Mouse (Mus musculus): ENCODE measurements around the gene Arhgap19. TPM values are rescaled to one million over a fixed set of nuclear protein-coding genes. Genes with fewer than 3 reads are reported as not detected.

Arhgap19 gene
- polyA plus RNA-seq, 1 experiment from 2014 or later: 31.5 TPM

GRCm38 (mm10) chr19:41835816-41836215 lies 34.0 kb upstream of the Arhgap19 start:
- DNase-seq (ENCODE audit: low spot score): peak; percentile 38

GRCm38 (mm10) chr19:41835407-41835806 lies 33.6 kb upstream of the Arhgap19 start:
- H3K36me3 ChIP-seq (ENCODE audit: control insufficient read depth, insufficient read depth, low read length): no peaks in the 10 kb centered on the region
- 57% methylated on average over 6 of the region's 6 CpGs for WGBS
- ATAC-seq (ENCODE audit: low FRiP score): no peak
- no peak overlapping the region for H3K9ac ChIP-seq (ENCODE audit: low read depth, low read length)
- H3K27ac ChIP-seq (ENCODE audit: low read depth, low read length): no peak overlapping the region
- H3K27me3 ChIP-seq (ENCODE audit: control insufficient read depth, insufficient read depth, low read length): peaks cover 7% of the 10 kb centered on the region
- H3K9me3 ChIP-seq (ENCODE audit: control insufficient read depth, low read length): no peaks in the 10 kb centered on the region
- no peak overlapping the region for H3K4me3 ChIP-seq (ENCODE audit: low read depth, low read length)
- no peak for DNase-seq (ENCODE audit: low spot score)
- peaks cover 9% of the 10 kb centered on the region; the same call in 1 of the 2 replicates for H3K4me1 ChIP-seq (replicated peaks; ENCODE audit: control insufficient read depth, insufficient read depth, low read length)
- no peak overlapping the region for H3K4me2 ChIP-seq (replicated peaks; ENCODE audit: low read depth, low read length)

More at GRCm38 (mm10) chr19:41835816-41836215, 34.0 kb upstream of the Arhgap19 start:
- H3K4me2 ChIP-seq (replicated peaks; ENCODE audit: low read depth, low read length): peak overlapping the region; percentile 25; the same call in 1 of the 2 replicates
- no peak overlapping the region for H3K4me3 ChIP-seq (ENCODE audit: low read depth, low read length)
- no peaks in the 10 kb centered on the region for H3K36me3 ChIP-seq (ENCODE audit: control insufficient read depth, insufficient read depth, low read length)
- peak; percentile 66 for ATAC-seq (ENCODE audit: low FRiP score)
- H3K9me3 ChIP-seq (ENCODE audit: control insufficient read depth, low read length): no peaks in the 10 kb centered on the region
- whole genome bisulfite sequencing: 3% methylated on average over 6 of the region's 6 CpGs
- no peak overlapping the region for H3K9ac ChIP-seq (ENCODE audit: low read depth, low read length)
- H3K27me3 ChIP-seq (ENCODE audit: control insufficient read depth, insufficient read depth, low read length): peaks cover 6% of the 10 kb centered on the region
- no peak overlapping the region for H3K27ac ChIP-seq (ENCODE audit: low read depth, low read length)
- H3K4me1 ChIP-seq (replicated peaks; ENCODE audit: control insufficient read depth, insufficient read depth, low read length): peaks cover 9% of the 10 kb centered on the region; the same call in 1 of the 2 replicates

DNA sequence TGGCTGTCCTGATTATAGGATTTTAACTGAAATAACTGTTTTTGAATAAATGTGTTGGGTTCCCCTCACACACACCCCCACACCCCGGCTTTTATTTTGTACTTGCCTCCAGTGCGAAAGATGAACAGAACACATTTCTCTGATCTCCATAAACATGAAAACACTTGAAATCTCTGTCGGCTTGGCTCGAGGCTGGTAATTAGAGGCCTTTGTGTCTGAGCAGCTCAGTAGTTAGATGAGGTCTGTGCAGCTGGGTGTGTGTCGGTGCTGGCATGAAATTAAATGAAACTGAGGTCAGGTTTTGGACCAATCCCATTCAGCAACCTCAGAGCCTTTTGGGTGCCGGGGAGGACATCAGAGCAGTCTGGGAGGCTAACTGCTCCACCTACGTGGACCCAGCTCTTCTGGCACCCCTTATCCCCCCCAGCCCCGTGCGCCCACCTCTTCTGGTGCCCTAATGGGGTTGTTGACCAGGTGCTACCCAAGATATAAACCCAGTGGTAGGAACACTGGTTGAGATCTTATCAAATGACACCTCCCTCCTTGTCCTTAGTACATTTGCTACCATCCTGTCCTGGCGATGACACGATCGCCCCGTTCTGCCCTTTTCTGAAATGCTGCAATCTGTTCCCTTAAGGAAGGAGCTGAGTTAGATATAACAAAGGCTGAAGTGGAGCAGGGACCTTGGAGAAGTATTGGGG lies 30.8 kb upstream of the Arhgap19 start:
- no peak for DNase-seq (ENCODE audit: low spot score)
- WGBS: 70% methylated on average over 13 of the region's 13 CpGs
- ATAC-seq (ENCODE audit: low FRiP score): no peak
- Histone ChIP-seq H3K4me1 (replicated peaks; ENCODE audit: control insufficient read depth, insufficient read depth, low read length) (peaks cover 9% of the 10 kb centered on the region; the same call in 1 of the 2 replicates), H3K4me2 (replicated peaks; ENCODE audit: low read depth, low read length) (peak overlapping the region; percentile 99; the same call in 1 of the 2 replicates), H3K9ac (ENCODE audit: low read depth, low read length) (no peak overlapping the region), H3K9me3 (ENCODE audit: control insufficient read depth, low read length) (no peaks in the 10 kb centered on the region), H3K27me3 (ENCODE audit: control insufficient read depth, insufficient read depth, low read length) (peaks cover 7% of the 10 kb centered on the region), H3K36me3 (ENCODE audit: control insufficient read depth, insufficient read depth, low read length) (no peaks in the 10 kb centered on the region), H3K4me3 (ENCODE audit: low read depth, low read length) (0 out of 2 replicates have a peak overlapping the region, but pooled peaks have one; percentile 72), H3K27ac (ENCODE audit: low read depth, low read length) (no peak overlapping the region)

DNA sequence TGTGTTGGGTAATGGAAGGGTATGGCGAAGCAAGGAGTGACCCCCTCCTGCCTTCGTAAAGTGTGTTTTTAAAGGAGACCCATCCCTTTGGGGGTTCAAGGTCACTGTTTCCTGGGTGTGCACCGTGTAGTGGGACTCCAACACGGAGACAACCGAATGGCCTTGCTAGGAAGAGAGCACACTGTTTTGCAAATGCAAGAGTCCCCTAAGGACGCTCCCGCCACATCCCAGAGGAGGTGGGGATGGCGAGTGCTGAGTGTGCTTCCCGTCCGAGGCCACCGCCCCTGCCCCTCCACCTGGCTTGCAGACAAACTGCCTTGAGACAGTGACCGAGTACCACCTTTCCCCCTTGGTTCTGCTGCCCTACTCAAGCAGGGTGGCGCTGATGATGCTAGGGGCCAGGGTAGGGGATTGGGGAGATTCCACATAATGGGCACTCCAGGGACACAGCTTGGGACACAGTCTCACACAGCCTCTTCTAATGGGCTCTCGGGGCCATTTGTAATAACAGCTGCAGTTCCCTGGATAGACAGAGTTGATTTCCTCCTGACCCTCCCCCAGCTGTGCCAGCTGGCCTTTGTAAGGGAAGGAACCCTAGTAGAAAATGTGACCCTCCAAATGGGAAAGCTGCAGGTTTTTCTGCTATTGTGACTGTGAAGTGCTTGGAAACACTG lies 30.0 kb upstream of the Arhgap19 start:
- Histone ChIP-seq H3K9me3 (ENCODE audit: control insufficient read depth, low read length) (no peaks in the 10 kb centered on the region), H3K4me1 (replicated peaks; ENCODE audit: control insufficient read depth, insufficient read depth, low read length) (peaks cover 9% of the 10 kb centered on the region; the same call in 1 of the 2 replicates), H3K4me2 (replicated peaks; ENCODE audit: low read depth, low read length) (peak overlapping the region; percentile 99), H3K27ac (ENCODE audit: low read depth, low read length) (peak overlapping the region; percentile 30), H3K36me3 (ENCODE audit: control insufficient read depth, insufficient read depth, low read length) (no peaks in the 10 kb centered on the region), H3K4me3 (ENCODE audit: low read depth, low read length) (peak overlapping the region; percentile 72), H3K9ac (ENCODE audit: low read depth, low read length) (peak overlapping the region; percentile 34), H3K27me3 (ENCODE audit: control insufficient read depth, insufficient read depth, low read length) (peaks cover 7% of the 10 kb centered on the region)
- ATAC-seq (ENCODE audit: low FRiP score): no peak
- peak; percentile 48 for DNase-seq (ENCODE audit: low spot score)
- 4% methylated on average over 14 of the region's 14 CpGs for WGBS

DNA sequence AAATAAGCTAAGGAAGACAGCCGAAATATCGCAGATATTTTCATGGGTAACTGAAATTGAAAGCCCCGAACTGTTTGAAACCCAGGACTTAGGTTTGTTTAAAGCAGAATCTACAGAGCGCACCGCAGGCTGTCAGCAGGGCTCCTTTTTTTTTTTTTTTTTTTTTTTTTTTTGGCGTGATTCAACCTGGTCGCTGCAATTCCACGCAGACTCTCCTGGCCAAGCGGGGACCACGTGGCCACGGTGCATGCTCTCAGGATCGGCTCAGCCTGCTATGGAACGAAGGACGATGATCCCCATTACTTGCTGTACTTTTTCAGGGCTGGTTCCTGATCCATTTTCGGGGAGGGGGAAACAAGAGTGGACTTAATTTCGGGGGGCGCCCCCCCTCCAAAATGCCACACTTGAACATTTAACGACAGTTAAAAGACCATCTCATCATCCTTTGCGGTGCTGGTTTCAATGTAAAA lies 29.3 kb upstream of the Arhgap19 start:
- DNase-seq (ENCODE audit: low spot score) (peak; percentile 43), ATAC-seq (ENCODE audit: low FRiP score) (no peak)
- peak overlapping the region; percentile 72 for H3K4me3 ChIP-seq (ENCODE audit: low read depth, low read length)
- H3K9me3 ChIP-seq (ENCODE audit: control insufficient read depth, low read length): no peaks in the 10 kb centered on the region
- no peaks in the 10 kb centered on the region for H3K36me3 ChIP-seq (ENCODE audit: control insufficient read depth, insufficient read depth, low read length)
- peak overlapping the region; percentile 72 for H3K9ac ChIP-seq (ENCODE audit: low read depth, low read length)
- peak overlapping the region; percentile 99 for H3K4me2 ChIP-seq (replicated peaks; ENCODE audit: low read depth, low read length)
- WGBS: under 1% methylated on average over 19 of the region's 19 CpGs
- peaks cover 9% of the 10 kb centered on the region; the same call in 1 of the 2 replicates for H3K4me1 ChIP-seq (replicated peaks; ENCODE audit: control insufficient read depth, insufficient read depth, low read length)
- peak overlapping the region; percentile 90; the same call in 1 of the 2 replicates for H3K27ac ChIP-seq (ENCODE audit: low read depth, low read length)
- H3K27me3 ChIP-seq (ENCODE audit: control insufficient read depth, insufficient read depth, low read length): peaks cover 7% of the 10 kb centered on the region

- Histone ChIP-seq H3K4me2 (replicated peaks; ENCODE audit: low read depth, low read length) (peak overlapping the region; percentile 99), H3K9me3 (ENCODE audit: control insufficient read depth, low read length) (no peaks in the 10 kb centered on the region), H3K4me1 (replicated peaks; ENCODE audit: control insufficient read depth, insufficient read depth, low read length) (peaks cover 9% of the 10 kb centered on the region; the same call in 1 of the 2 replicates), H3K36me3 (ENCODE audit: control insufficient read depth, insufficient read depth, low read length) (no peaks in the 10 kb centered on the region), H3K9ac (ENCODE audit: low read depth, low read length) (peak overlapping the region; percentile 72), H3K27me3 (ENCODE audit: control insufficient read depth, insufficient read depth, low read length) (peaks cover 7% of the 10 kb centered on the region), H3K27ac (ENCODE audit: low read depth, low read length) (peak overlapping the region; percentile 90), H3K4me3 (ENCODE audit: low read depth, low read length) (peak overlapping the region; percentile 72)
- DNase-seq (ENCODE audit: low spot score) (peak; percentile 75), ATAC-seq (ENCODE audit: low FRiP score) (peak; percentile 75)
- under 1% methylated on average over 86 of the region's 112 CpGs for WGBS
Measured at GRCm38 (mm10) chr19:41830106-41831031, 28.5 kb upstream of the Arhgap19 start.

DNA sequence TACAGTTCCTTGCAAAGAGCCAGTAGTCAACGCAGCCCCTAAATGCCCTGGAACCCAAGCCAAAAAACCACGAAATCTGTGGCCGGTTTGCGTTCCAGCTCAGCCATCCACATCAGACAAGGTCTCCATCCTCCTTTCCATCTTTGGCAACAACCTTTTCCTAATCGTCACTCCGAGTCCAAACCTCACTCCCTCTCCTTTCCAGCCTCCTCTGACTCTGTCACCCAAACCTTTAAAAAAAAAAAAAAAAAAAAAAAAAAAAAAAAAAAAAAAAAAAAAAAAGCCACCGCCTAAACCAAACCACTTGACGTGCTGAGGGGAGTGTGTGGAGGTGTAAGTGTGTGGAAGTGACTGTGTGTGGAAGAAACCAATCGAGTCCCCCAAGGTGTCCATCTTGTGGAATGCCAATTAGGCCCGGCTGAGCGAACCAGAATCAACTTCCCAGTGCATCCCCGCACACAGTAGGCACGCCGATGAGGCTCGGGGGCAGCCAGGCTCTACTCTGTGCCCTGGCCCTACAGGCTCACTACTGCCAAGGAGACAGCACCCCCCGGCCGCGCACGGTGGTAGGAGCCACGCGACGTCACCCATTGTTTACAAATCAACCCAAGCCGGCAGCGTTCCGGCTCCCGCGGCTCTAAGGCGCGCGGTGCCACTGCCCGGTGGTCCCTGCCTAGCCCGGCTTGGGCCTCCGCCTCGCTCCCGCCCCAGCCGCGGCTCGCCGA lies 27.7 kb upstream of the Arhgap19 start, which contains the start of gene Frat1:
Gene Frat1 (plus strand): TSS at position 590 of the 725 bp plus-strand sequence.
- WGBS: under 1% methylated on average over 38 of the region's 39 CpGs
- H3K9ac ChIP-seq (ENCODE audit: low read depth, low read length): peak within 1 kb of the TSS; percentile 72
- peaks cover 7% of the 10 kb centered on the region for H3K27me3 ChIP-seq (ENCODE audit: control insufficient read depth, insufficient read depth, low read length)

More for the DNA sequence above, 27.7 kb upstream of the Arhgap19 start, which contains the start of gene Frat1:
- H3K4me2 ChIP-seq (replicated peaks; ENCODE audit: low read depth, low read length): peak within 1 kb of the TSS; percentile 99
- no peaks in the 10 kb centered on the region for H3K36me3 ChIP-seq (ENCODE audit: control insufficient read depth, insufficient read depth, low read length)
- peak within 1 kb of the TSS; percentile 90 for H3K27ac ChIP-seq (ENCODE audit: low read depth, low read length)
- H3K9me3 ChIP-seq (ENCODE audit: control insufficient read depth, low read length): no peaks in the 10 kb centered on the region
- peak; percentile 94 for ATAC-seq (ENCODE audit: low FRiP score)
- H3K4me1 ChIP-seq (replicated peaks; ENCODE audit: control insufficient read depth, insufficient read depth, low read length): peaks cover 9% of the 10 kb centered on the region; the same call in 1 of the 2 replicates
- peak; percentile 92 for DNase-seq (ENCODE audit: low spot score)
- H3K4me3 ChIP-seq (ENCODE audit: low read depth, low read length): peak within 1 kb of the TSS; percentile 72

All from hindbrain, embryonic 11.5 days (tissue).